Mouse (Mus musculus) colon, adult 2 months (tissue): ENCODE measurements around the gene Arrb1. TPM values are rescaled to one million over a fixed set of nuclear protein-coding genes. Genes with fewer than 3 reads are reported as not detected.

Experiments used
- polyA plus RNA-seq: library from polyadenylated mRNA; depleted of rRNA; stranded (reverse); fragments of >200 nt; gene quantifications from 2 replicates; pipeline ENCODE4 v1.2.3, GENCODE M21; 2012; rRNA removed

The Arrb1 gene
- 42.7 and 55.7 TPM in 2 replicates for polyA plus RNA-seq

GRCm38 (mm10) chr7:99534901-99535735 lies at the start of gene Arrb1:
Gene Arrb1, plus strand, starts transcription at chr7:99535466.

GRCm38 (mm10) chr7:99626376-99627270 lies 91.4 kb downstream of the Arrb1 start, which contains the start of gene Tpbgl:
Gene Tpbgl, minus strand, starts transcription at chr7:99627103.

Other genes with a start within 250 kb of the Arrb1 start
- 236 and 275 TPM in 2 replicates for gene Serpinh1, start 182.2 kb upstream of the Arrb1 start, polyA plus RNA-seq
- gene Gdpd5, start 154.1 kb upstream of the Arrb1 start, polyA plus RNA-seq = 12.0 and 12.9 TPM in 2 replicates
- gene Klhl35, start 69.5 kb upstream of the Arrb1 start, polyA plus RNA-seq = 0.44 and 0.60 TPM in 2 replicates
- gene Rps3, start 51.7 kb upstream of the Arrb1 start, polyA plus RNA-seq = 244 and 255 TPM in 2 replicates
- 5.4 and 5.7 TPM in 2 replicates for gene Tpbgl, start 91.6 kb downstream of the Arrb1 start, polyA plus RNA-seq
- gene Slco2b1, start 175.9 kb downstream of the Arrb1 start, polyA plus RNA-seq = 19.0 and 22.0 TPM in 2 replicates
- gene Olfr520, start 194.8 kb downstream of the Arrb1 start, polyA plus RNA-seq = not detected in 2 replicates
- gene Olfr521, start 228.0 kb downstream of the Arrb1 start, polyA plus RNA-seq = not detected in 2 replicates